Mouse (Mus musculus) bone marrow, adult 2 months (tissue): ENCODE results near the gene Nps.

Source experiments
- CTCF ChIP-seq: fragments of 200-500 bp; IDR thresholded peaks from 2 replicates; pipeline ENCODE4 v1.5.1; 2011; ENCODE audit warnings: low read length, control low read depth; ENCODE audit not compliant: control insufficient read depth, insufficient read depth
- POLR2A ChIP-seq: fragments of 200-500 bp; IDR thresholded peaks from 2 replicates; pipeline ENCODE4 v1.6.1; 2011; ENCODE audit warnings: low read depth, mild to moderate bottlenecking, control low read depth, low read length, borderline replicate concordance; ENCODE audit not compliant: control insufficient read depth

DNA sequence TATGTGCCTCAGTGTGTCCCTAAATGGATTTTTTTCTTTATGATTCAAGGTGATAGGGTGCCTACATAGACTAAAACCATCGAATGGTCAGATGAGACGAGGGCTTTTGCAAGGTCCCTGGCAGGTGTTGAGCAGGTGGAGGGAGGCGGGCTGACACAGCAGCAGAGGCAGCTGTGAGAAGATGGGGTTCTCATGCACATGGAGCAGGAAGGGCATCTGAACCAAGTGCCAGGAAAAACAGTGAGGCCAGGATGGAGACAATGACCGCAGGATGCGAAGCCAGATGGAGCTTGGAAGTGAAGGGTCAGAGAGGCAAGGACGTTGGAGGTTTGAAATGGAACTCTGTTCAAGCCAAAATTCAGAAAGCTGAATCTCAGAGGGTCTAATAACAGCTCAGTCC lies 18.5 kb upstream of the Nps start:
- TF ChIP-seq CTCF (no peak), POLR2A (no peak)
